Mouse (Mus musculus): Measurements from ENCODE around the gene Faim2.

Faim2 gene

DNA sequence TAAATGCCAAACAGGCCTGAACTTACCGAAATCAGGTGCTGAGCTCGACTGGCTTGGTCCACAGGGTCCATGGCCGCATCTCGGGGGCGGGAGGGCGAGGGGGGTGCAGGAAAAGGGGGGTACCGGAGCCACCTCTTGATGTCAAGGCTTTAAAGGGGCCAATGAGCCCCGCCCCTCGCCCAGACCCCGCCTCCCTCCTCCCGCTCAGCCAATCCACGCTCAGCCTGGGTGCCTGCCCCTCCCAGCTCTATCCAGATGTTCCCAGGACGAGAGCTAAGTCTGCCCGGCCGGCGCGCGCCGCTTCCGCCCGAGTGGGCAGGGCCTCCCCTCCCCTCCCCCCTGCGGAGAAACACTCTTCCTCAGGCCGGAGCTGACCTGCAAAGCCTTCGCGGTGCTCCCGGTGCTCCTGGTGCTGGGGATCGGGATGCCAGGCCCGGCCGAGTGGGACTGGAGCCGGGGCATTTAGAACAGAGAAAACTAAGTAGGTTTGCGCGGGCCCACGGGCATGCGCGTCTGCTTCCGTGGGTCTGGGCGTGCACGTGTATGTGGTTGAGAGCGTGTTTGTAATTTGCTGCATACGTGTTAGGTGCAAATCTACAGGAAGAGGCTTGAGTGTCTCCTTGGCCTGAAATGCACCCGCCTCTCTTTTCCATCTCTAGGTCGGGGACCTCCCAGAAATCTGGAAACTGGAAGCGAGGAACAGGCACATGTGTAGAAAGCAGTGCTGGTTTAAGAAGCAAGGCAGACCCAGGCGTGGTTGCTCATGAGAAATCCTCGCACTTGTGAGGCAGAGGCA lies 70.2 kb downstream of the Faim2 start, which contains the start of gene Nckap5l:
Gene Nckap5l, minus strand, starts transcription at position 143 of the 796 bp plus-strand sequence.
- DNase-seq = peak; percentile 81

DNA sequence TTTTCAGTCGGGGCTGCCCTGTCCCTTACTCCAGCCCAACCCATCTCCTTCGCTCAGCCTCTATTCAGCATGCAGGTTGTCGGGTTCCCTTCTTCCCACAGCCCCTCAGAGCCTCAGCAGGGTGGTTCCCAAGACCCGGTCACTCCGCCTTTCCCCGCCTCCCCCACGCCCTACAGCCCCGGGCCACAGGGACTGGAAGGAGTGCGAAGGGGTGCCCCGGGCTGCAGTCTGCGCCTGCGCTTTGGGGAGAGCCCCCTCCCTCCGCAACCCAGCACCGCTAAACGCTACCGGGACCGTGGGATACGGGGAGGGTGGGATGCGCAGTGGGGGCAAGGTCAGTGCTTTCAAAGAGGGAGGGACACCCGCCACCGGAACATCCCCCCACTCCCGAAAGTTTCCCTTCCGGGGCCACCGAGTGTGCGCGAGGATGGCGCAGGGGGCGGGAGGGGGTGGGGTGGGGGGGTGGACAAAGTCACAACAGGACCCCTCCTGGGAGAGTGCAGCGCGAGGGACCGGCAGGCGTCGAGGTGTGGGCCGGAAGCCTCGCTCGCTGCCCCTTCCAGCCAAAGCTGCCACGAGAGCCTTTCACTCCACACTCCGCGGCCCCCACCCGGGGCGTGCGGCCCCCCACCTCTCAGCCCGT lies 70.9 kb downstream of the Faim2 start:
- peak; percentile 52 for DNase-seq

DNA sequence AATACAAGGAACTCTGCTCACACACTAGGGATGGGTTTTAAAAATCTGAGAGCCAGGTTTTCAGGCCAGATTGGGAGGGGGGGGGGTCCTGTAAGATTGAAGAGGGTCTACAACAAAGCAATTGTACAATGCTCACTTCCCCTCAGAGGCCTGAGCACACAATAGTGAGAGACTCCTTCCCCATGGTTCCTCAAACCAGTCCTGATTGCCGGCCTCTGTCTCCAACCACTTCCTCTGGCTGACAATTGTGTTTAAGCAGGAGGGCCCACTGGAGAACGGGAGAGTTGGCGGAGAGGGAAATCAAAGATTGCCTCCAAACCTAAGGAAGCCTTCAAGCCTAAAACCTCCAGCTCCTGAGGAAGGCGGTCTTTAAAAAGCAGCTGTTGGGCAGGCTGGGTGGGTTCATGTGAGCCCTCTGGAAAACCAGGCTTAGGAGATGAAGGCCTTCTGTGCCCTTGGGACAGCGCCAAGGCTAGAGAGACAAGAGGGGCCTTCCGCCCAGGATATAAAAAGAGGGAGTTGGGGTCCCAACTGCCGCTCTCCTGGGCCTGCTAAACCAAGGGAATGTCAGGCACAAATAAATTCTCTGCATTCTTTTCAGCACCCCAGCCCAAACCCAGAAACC lies 71.5 kb downstream of the Faim2 start:
- DNase-seq = no peak

GRCm38 (mm10) chr15:99455415-99455814 lies 72.5 kb downstream of the Faim2 start:
- no peak for DNase-seq

- DNase-seq = no peak
Measured at GRCm38 (mm10) chr15:99454585-99455279, 73.2 kb downstream of the Faim2 start.

DNA sequence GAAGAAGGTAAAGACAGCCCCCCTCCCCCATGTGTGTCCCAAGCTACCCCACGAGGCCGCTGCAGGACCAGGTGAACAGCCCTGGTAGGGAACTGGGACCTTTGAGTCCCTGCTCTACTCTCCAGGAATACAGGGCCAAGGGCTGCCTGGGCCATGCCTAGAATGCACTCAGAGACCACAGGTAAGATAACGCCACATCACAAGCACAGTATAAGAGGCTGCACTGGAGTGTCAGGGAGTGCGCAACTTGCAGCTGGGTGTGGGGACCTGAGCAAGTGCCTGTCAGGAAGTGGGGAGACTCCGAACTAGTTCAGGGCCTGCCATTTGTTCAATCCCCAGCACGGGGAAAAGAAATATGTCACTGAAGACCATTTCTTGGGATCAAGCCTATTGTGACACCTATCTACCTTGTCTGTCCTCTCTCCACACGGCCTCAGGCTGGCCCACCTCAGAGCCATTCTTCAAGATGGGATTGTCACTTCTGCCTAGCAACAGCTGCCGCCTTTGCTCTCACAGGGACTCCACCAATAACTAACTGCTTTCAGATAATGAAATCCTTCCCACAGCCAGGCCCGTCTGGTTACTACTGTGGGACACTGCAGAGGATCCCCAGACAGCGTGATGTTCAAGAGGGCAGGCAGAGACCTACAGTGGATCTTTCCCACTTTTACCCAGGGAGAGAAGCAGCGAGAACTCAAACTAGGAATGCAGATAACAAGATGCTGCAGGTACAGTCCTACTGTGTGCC lies 74.6 kb downstream of the Faim2 start:
- DNase-seq = no peak

DNA sequence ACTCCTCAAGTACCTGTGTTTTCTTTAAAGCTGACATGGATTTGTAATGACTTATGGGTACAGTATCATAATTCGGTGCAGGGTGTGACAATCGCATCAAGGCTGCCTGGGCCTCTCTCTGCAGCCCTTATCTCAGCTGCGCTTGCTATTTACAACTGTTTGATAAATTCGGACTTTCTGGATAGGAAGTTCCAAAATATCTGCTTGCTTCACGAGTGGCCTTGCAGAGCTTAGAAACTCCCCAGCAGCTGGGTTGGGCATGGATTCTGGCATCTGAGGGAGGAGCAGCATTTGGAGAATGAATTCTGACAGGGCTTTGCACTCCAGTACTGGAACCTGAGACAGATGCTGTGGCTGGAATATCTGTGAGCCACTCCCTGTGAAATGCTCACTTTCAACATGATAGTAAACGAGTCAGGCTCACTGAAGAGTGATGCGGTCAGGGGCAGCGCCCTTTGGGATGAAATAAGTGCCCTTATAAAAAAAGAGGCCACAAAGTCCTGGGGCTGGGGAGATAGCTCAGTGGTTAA lies 78.1 kb downstream of the Faim2 start:
- no peak for DNase-seq

GRCm38 (mm10) chr15:99449131-99449750 lies 78.7 kb downstream of the Faim2 start:
- peak; percentile 49 for DNase-seq

Data from cerebellum, adult 11 months (tissue).